Mouse (Mus musculus) gastrocnemius, adult 8-10 months (tissue): ENCODE data around the gene Pym1. TPM values are rescaled to one million over a fixed set of nuclear protein-coding genes. Genes with fewer than 3 reads are reported as not detected.
A peak's percentile ranks its signal among the peaks of the same experiment; 100 is the strongest.

Source experiments
- DNase-seq, 2 experiments: peaks; one replicate each; pipeline ENCODE4 v3.0.0; 2022; ENCODE audit warnings: low spot score in 2 of 2
- total RNA-seq, 4 experiments: library from RNA; stranded (reverse); gene quantifications; 2 replicates each; pipeline ENCODE4 v1.2.4; 2022

The Pym1 gene
- total RNA-seq, 4 experiments from 2014 or later: 10.2 to 14.0 (median 11.9) TPM

GRCm38 (mm10) chr10:128744680-128745601 lies 2.7 kb upstream of the Pym1 start, which contains the start of gene Dgka:
TSS of gene Dgka (minus strand) at chr10:128744855.
- DNase-seq: no peak

DNA sequence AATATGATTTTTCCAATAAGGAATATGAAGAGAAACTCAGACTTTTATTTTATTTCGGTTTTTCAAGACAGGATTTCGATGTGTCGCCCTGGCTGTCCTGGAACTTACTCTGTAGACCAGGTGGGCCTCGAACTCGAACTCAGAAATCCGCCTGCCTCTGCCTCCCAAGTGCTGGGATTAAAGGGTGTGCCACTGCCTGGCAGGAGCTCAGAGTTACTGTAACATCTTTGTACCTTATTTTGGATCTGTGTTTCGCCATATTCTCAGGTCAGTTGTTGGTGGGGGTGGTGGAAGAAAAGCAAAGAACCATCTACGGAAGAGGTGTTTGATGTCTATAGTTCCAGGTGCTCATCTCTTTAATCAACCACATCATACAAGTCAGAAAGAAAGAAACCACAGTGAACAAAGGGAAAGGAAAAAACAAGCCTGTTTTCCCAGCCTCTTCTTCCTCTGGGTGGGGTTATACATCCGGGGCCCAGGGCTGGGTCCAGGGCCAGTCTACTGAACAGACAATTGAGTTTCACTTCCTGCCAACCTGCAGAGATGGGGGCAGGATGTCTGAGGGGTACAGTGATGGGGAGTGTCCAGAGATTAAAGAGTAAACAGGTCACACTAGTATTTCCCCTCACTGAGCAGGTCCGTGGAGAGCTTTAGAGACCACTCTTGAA lies 1.6 kb upstream of the Pym1 start:
- no peak for DNase-seq

- no peak for DNase-seq
Observed at GRCm38 (mm10) chr10:128746972-128747645, 580 bp upstream of the Pym1 start.

DNA sequence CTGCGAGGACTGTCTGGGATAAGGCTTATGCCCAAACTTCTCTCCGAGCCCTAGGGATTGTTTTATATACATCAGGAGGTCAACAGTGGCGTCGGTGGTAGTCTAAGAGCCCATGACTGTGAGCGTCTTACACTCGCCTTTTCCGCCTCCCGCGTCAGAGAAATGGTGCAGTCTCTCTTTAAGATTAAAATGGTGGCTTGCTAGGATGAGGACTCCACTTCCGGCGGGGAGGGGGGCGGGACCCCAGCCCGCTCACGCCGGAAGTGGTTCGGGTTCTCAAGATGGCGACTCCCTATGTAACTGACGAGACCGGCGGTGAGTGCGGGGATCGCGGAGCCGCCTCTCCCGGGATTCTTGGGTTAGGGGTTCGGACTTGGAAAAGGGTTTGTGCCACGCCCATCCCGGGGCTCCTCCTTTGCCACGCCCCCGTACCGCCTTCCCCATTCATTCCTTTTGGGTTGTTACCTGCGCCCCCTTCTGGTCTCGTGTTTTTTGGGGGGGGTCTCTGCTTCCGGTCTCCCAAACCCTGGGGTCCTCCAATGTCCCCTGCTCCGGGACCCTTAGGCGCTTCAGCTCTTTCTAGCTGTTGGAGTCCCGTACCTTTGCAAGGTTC lies 669 bp downstream of the Pym1 start:
- DNase-seq: peak; percentile 60 to 63

DNA sequence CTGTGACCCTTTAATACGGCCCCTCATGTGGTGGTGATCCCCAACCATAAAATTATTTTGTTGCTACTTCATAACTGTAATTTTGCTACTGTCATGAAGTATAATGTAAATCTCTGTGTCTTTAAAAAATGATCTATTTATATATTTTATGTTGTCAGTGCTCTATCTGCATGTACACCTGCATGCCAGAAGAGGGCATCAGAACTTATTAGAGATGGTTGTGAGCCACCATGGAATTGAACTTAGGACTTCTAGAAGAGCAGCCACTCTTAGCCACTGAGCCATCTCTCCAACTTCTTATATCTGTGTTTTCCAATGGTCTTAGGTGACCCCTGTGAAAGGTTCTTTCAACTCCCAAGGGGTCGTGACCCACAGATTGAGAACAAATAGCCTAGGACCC lies 25.2 kb downstream of the Pym1 start:
- no peak for DNase-seq

DNA sequence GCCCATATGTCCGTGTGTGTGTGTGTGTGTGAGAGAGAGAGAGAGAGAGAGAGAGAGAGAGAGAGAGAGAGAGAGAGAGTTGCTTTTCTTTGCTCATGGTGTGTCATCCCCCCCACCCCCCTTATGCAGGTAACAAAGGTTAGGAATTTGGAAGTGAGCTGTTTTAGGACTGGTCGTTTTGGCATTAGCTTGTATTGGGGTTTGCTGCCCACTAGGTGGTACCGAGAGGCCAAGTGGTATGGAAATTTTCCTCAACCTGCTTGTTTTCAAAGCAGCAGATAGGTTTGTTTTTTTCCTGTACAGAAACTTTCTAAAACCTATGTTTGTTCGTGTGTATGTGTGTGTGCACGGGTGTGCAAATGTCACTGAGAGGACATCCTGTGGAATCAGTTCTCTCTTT lies 26.0 kb downstream of the Pym1 start:
- no peak for DNase-seq

GRCm38 (mm10) chr10:128778441-128778840 lies 30.8 kb downstream of the Pym1 start:
- no peak for DNase-seq

DNA sequence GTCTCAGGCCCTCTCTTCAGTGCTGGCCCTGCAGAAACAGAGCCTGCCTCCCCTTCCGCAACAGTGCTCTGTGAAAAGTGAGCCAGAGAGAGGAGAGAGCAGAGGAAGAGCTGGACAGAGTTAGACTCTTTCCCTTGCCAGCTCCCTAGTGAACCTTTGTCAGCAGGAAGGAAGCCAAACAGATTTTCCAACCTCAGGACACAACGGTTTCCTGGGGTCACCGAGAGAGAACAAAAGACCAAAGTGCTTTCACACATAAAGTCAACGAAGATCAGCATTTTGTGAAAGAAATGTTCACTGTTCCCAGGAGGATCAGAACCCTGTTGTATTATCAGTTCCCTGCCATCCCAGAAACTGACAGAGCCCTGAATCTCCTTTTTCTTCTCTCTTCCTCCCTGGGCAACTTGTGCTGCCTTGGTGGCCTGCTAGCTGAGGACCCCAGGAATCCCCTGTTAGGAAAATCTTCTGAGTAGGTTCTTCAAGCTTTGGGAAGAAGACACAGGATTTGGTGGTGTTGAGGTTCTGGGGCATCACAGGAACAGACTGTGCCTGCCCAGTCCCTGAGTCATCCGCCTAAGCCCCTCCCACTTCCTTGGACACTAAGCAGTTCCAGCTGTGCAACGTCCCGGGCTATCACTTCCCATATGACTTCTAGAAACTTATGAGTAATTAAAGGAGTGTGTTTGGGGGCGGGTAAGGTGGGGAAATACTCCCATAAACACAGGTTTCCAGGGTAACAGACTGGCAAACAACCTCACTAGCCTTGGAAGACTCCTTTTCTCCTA lies 31.5 kb downstream of the Pym1 start:
- peak; percentile 72 to 76 for DNase-seq

GRCm38 (mm10) chr10:128780200-128780599 lies 32.5 kb downstream of the Pym1 start:
- DNase-seq: no peak

DNA sequence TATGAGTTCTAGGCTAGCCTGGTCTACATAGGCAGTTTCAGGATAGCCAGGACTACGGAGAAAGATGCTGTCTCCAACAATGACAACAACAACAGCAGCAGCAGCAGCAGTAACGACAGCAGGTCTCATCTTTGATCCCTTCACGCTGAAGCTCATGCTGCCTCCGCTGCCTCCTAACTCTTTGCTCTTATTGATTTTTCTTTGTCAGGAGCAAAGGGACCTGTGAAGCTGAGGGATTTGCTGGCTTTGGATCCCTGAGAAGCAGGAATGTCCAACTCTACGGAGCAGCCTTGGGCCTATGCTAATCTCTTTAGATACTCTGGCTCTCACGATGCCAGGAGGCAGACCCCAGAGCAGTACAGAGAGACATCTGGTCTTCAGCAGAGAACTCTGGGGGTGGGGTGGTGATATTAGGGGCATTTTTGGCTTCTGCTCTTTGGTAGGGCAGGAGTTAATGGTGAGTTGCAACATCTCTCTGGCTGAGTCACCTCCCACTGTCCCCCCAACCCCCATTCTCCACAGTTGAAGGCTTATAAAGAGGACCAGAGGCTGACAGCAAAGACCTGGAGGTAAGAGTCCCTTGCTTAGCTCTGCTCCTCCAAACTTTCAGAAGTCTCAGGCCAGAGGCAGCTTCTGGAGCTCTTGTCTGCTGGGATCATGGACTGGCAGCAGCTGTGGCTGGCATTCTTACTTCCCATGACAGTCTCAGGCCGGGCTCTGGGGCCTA lies 42.9 kb downstream of the Pym1 start, which contains the start of gene Mmp19:
Gene Mmp19, plus strand, starts transcription at position 513 of the 727 bp plus-strand sequence.
- DNase-seq: no peak

DNA sequence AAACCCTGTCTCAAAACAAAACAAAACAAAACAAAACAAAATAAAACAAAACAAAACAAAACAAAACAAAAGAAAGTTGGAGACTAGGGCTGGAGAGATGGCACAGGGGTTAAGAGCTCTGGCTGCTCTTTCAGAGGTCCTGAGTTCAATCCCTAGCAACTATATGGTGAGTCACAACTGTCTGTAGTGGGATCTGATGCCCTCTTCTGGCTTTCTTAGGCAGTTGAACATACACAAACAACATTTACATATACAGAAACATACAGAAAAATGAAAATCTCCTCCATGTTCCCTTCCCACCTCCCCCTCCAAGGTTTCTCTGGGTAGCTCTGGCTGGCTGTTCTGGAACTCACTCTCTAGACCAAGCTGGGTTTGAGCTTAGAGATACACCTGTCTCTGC lies 44.4 kb downstream of the Pym1 start:
- DNase-seq: no peak

- DNase-seq: no peak
Observed at GRCm38 (mm10) chr10:128793258-128793657, 45.6 kb downstream of the Pym1 start.

DNA sequence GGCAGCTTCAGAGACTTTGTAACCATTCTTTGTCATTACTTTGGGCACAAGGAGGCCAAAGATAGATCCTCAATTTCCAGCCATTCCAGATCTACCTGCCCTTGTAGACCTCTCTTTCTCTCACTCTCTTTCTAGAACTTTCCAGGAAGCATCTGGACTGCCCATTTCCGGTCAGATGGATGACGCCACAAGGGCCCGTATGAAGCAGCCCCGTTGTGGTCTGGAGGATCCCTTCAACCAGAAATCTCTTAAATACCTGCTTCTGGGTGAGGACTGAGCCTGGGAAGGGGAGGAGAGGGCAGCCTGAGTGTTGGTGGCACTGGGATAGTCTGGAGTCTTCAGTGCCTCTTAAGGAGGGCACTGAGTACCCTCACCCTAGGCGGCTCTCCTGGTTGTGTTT lies 46.7 kb downstream of the Pym1 start:
- DNase-seq: no peak

GRCm38 (mm10) chr10:128795581-128795980 lies 47.9 kb downstream of the Pym1 start:
- DNase-seq: no peak

DNA sequence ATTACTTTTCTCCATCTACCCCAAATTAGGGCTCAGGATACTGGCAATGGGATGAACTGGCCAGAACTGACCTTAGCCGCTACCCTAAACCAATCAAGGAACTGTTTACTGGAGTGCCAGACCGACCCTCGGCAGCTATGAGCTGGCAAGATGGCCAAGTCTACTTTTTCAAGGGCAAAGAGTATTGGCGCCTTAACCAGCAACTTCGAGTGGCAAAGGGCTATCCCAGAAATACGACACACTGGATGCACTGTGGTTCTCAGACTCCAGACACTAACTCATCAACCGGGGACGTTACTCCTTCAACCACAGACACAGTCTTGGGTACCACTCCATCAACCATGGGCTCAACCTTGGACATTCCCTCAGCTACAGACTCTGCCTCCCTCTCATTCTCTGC lies 51.0 kb downstream of the Pym1 start:
- DNase-seq: no peak

- DNase-seq: no peak
Observed at GRCm38 (mm10) chr10:128801981-128802495, 54.3 kb downstream of the Pym1 start.

DNA sequence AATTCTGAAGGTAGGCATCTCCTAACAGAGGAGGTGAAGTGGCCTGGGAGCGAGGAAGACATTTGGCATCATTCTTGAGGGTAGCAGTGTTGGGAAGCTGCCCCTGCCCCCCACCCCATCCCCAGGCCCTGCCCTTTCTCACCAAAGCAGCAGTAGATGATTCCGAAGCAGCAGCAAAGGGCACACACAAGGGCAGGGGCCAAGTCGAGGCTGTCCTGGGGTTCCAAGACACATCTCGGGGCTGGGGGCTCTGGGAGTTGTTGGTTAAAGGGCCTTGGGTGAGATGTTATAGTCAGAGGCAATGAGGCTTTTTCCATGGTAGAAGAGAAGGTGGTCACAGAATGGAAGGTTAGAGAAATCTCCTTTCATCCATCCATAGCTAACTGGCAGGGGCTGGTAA lies 55.3 kb downstream of the Pym1 start:
- DNase-seq: no peak

GRCm38 (mm10) chr10:128803361-128803760 lies 55.7 kb downstream of the Pym1 start:
- DNase-seq: no peak

- DNase-seq: peak; percentile 30 to 42
Observed at GRCm38 (mm10) chr10:128803771-128804270, 56.1 kb downstream of the Pym1 start, which contains the start of gene Dnajc14. TSS of gene Dnajc14 (plus strand) at chr10:128804062.
